21 mouse cellular contexts compared by ENCODE assay signal in genomic region chr6:101351100-101351499, GRCm38 (mm10). TPM values are rescaled to one million over a fixed set of nuclear protein-coding genes. Genes with fewer than 3 reads are reported as not detected.
A peak's percentile ranks its signal among the peaks of the same experiment; 100 is the strongest.
DNase-seq lines count a peak whose midpoint lies in the region; ATAC-seq and TF ChIP-seq lines count a peak whose summit lies in the region.
"Had no signal": no experiment of that assay in that cellular context is flagged by ENCODE, and none has a peak within 500 bp of the region (broad histone marks: within the 10 kb centered on the region; RNA-seq: fewer than 3 reads in every experiment).

No protein-coding gene starts in this region.

- TF ChIP-seq EP300 in heart, adult 2 months (IDR thresholded peaks at IDR 0.05; ENCODE audit: insufficient read depth, low read depth, low read length): 0 out of 2 replicates have a peak, but pooled peaks have one; percentile 32

- no peaks in the 10 kb centered on the region for H3K79me2 ChIP-seq in heart, adult 2 months (replicated peaks; ENCODE audit: control insufficient read depth, insufficient read depth, low read length)

- H3K4me1 ChIP-seq in heart, adult 2 months (ENCODE audit: control insufficient read depth, insufficient read depth, low read length): peaks cover 7% of the 10 kb centered on the region
- H3K4me1 ChIP-seq in heart, embryonic 15.5 days (replicated peaks): peaks cover 56% of the 10 kb centered on the region
- H3K4me1 ChIP-seq: liver, embryonic 13.5 days had no signal

- intact Hi-C loops in heart, adult 2 months (cut with DNase I): no loop called here
- intact Hi-C loops in heart, postnatal 36 days (cut with DNase I): no loop called here

- WGBS in heart, adult 2 months: 57% methylated on average over 1 of the region's 1 CpGs
- WGBS in heart, embryonic 15.5 days: 29% methylated on average over 1 of the region's 1 CpGs

- ATAC-seq in heart, embryonic 15.5 days (replicated peaks; ENCODE audit: insufficient number of reproducible peaks, insufficient read depth, low FRiP score, low read depth): peak; percentile 73
- ATAC-seq: intestine, embryonic 15.5 days had no signal

- no peaks in the 10 kb centered on the region for H3K27me3 ChIP-seq in heart, adult 2 months (ENCODE audit: control insufficient read depth, insufficient read depth, low read length)
- no peaks in the 10 kb centered on the region for H3K27me3 ChIP-seq in heart, embryonic 15.5 days
- H3K27me3 ChIP-seq: embryonic facial prominence, embryonic 12.5 days; intestine, embryonic 15.5 days; liver, embryonic 13.5 days had no signal

- H3K36me3 ChIP-seq in heart, adult 2 months (ENCODE audit: control insufficient read depth, insufficient read depth, low read length): peaks cover 5% of the 10 kb centered on the region
- no peaks in the 10 kb centered on the region for H3K36me3 ChIP-seq in heart, embryonic 15.5 days
- H3K36me3 ChIP-seq: intestine, embryonic 15.5 days; kidney, embryonic 15.5 days; liver, embryonic 13.5 days; midbrain, embryonic 13.5 days had no signal

- no peaks in the 10 kb centered on the region for H3K9me3 ChIP-seq in heart, embryonic 15.5 days (replicated peaks)
- H3K9me3 ChIP-seq: embryonic facial prominence, embryonic 12.5 days; intestine, embryonic 15.5 days; kidney, embryonic 15.5 days; liver, embryonic 13.5 days; midbrain, embryonic 13.5 days had no signal

- no peak for TF ChIP-seq CTCF in heart, adult 2 months (IDR thresholded peaks at IDR 0.05)

- no peak for DNase-seq in heart, adult 2 months
- DNase-seq in heart, postnatal 36 days: no peak
- peak; percentile 32 for DNase-seq in NIH3T3 (ENCODE audit: low read depth)
- DNase-seq in gonadal fat pad, adult 2 months (ENCODE audit: low read depth): peak; percentile 17
- no peak for DNase-seq in adrenal gland, postnatal 10 days
- DNase-seq in layer of hippocampus, adult 11-12 months (ENCODE audit: low spot score): no peak
- DNase-seq: adrenal gland, postnatal 14 days; B cell, adult 2 months; cerebellum, adult 8-10 months; gastrocnemius, postnatal 25 days; layer of hippocampus, postnatal 36 days; left cerebral cortex, postnatal 4 days; liver, embryonic 13.5 days; thymus, adult 18-20 months had no signal

- H3K4me2 ChIP-seq in heart, embryonic 15.5 days: no peak overlapping the region
- H3K4me2 ChIP-seq: embryonic facial prominence, embryonic 12.5 days; hindbrain, embryonic 14.5 days; intestine, embryonic 15.5 days; liver, embryonic 13.5 days; midbrain, embryonic 13.5 days had no signal

- no peak for TF ChIP-seq POLR2A in heart, adult 2 months (IDR thresholded peaks at IDR 0.05; ENCODE audit: insufficient read depth, low read depth, low read length)

- peak overlapping the region; percentile 31 for H3K27ac ChIP-seq in heart, adult 2 months
- H3K27ac ChIP-seq in heart, embryonic 15.5 days: peak overlapping the region; percentile 86
- H3K27ac ChIP-seq: embryonic facial prominence, embryonic 12.5 days; hindbrain, embryonic 14.5 days; intestine, embryonic 15.5 days; liver, embryonic 13.5 days; midbrain, embryonic 13.5 days had no signal

- no peak overlapping the region for H3K4me3 ChIP-seq in heart, adult 2 months
- no peak overlapping the region for H3K4me3 ChIP-seq in heart, embryonic 15.5 days
- H3K4me3 ChIP-seq: embryonic facial prominence, embryonic 12.5 days; intestine, embryonic 15.5 days; kidney, embryonic 15.5 days; liver, embryonic 13.5 days; midbrain, embryonic 13.5 days had no signal

- no peak overlapping the region for H3K9ac ChIP-seq in heart, adult 2 months (ENCODE audit: low read depth, low read length)
- H3K9ac ChIP-seq in heart, embryonic 15.5 days: no peak overlapping the region
- H3K9ac ChIP-seq: embryonic facial prominence, embryonic 12.5 days; hindbrain, embryonic 14.5 days; intestine, embryonic 15.5 days; kidney, embryonic 15.5 days; liver, embryonic 13.5 days; midbrain, embryonic 13.5 days had no signal

RNA-seq across cellular contexts. Expression of gene Pdzrn3, which starts 26.6 kb away (rescaled TPM):
- total RNA-seq in heart, adult 2 months (2021): 10 to 100 TPM; 28.7 to 32.2 TPM
- 19.3 and 21.8 TPM in 2 replicates for polyA plus RNA-seq in heart, adult 2 months (2012; rRNA removed)
- 10 to 100 TPM; 28.6 to 40.4 TPM for total RNA-seq in heart, postnatal 36 days (2021)
- polyA plus RNA-seq in gonadal fat pad, adult 2 months (2012; rRNA removed): 18.1 and 18.2 TPM in 2 replicates
- 12.8 and 13.1 TPM in 2 replicates for polyA plus RNA-seq in heart, embryonic 15.5 days (2015; fragmentation: Nextera tagmentation; extraction: Ambion mirVana)
- 10 to 100 TPM; 15.7 to 21.4 TPM for total RNA-seq in adrenal gland, postnatal 10 days (2021)
- total RNA-seq: neutrophil, adult 5-6 weeks had no signal

Comparison
In these comparisons a context has a peak if more than half of its experiments do, and no peak if none do; other contexts are left out.
1. DNase-seq: peak in NIH3T3 (single experiment) and gonadal fat pad, adult 2 months (single experiment); none in heart, adult 2 months (0 of 2), heart, postnatal 36 days (0 of 2), adrenal gland, postnatal 10 days (single experiment) and layer of hippocampus, adult 11-12 months (single experiment).